34 mouse cellular contexts compared by ENCODE assay signal in genomic region chr11:69356544-69356943, GRCm38 (mm10).
"Had no signal": no experiment of that assay in that cellular context is flagged by ENCODE, and none has a peak within 500 bp of the region (broad histone marks: within the 10 kb centered on the region; RNA-seq: fewer than 3 reads in every experiment).

No protein-coding gene starts in this region.

- H3K27me3 ChIP-seq: heart, embryonic 12.5 days; heart, embryonic 13.5 days; heart, embryonic 15.5 days; hindbrain, embryonic 12.5 days; hindbrain, embryonic 13.5 days; hindbrain, embryonic 15.5 days; intestine, embryonic 15.5 days; kidney, embryonic 15.5 days had no signal

- H3K4me3 ChIP-seq: heart, embryonic 10.5 days; heart, embryonic 12.5 days; heart, embryonic 13.5 days; heart, embryonic 15.5 days; hindbrain, embryonic 10.5 days; hindbrain, embryonic 12.5 days; hindbrain, embryonic 13.5 days; hindbrain, embryonic 15.5 days; intestine, embryonic 15.5 days; kidney, embryonic 15.5 days; layer of hippocampus, adult 2 months; left cerebral cortex, adult 2 months had no signal

- H3K4me1 ChIP-seq: heart, embryonic 10.5 days; heart, embryonic 12.5 days; heart, embryonic 13.5 days; heart, embryonic 15.5 days; hindbrain, embryonic 12.5 days; hindbrain, embryonic 15.5 days; intestine, embryonic 15.5 days had no signal

- H3K9ac ChIP-seq: heart, embryonic 12.5 days; heart, embryonic 13.5 days; heart, embryonic 15.5 days; hindbrain, embryonic 12.5 days; hindbrain, embryonic 13.5 days; hindbrain, embryonic 14.5 days; hindbrain, embryonic 15.5 days; intestine, embryonic 15.5 days; kidney, embryonic 15.5 days had no signal

- H3K9me3 ChIP-seq: heart, embryonic 10.5 days; heart, embryonic 12.5 days; heart, embryonic 13.5 days; heart, embryonic 15.5 days; hindbrain, embryonic 10.5 days; hindbrain, embryonic 12.5 days; hindbrain, embryonic 13.5 days; hindbrain, embryonic 15.5 days; intestine, embryonic 15.5 days; kidney, embryonic 15.5 days had no signal

- H3K27ac ChIP-seq: heart, embryonic 10.5 days; heart, embryonic 13.5 days; heart, embryonic 15.5 days; hindbrain, embryonic 10.5 days; hindbrain, embryonic 12.5 days; hindbrain, embryonic 13.5 days; hindbrain, embryonic 14.5 days; hindbrain, embryonic 15.5 days; hindbrain, postnatal 0 days; intestine, embryonic 15.5 days; kidney, embryonic 15.5 days; kidney, postnatal 0 days; layer of hippocampus, adult 2 months; left cerebral cortex, adult 2 months had no signal

- ATAC-seq: hindbrain, embryonic 16.5 days; hindbrain, postnatal 0 days; inflammation-experienced regulatory T-cells, adult 6 months; intestine, embryonic 15.5 days had no signal

- H3K4me2 ChIP-seq: heart, embryonic 11.5 days; heart, embryonic 12.5 days; heart, embryonic 13.5 days; heart, embryonic 15.5 days; hindbrain, embryonic 12.5 days; hindbrain, embryonic 13.5 days; hindbrain, embryonic 14.5 days; hindbrain, embryonic 15.5 days; intestine, embryonic 15.5 days; kidney, embryonic 15.5 days had no signal

- DNase-seq: heart, postnatal 10 days; heart, postnatal 14 days; heart, postnatal 36 days; heart, postnatal 4 days; kidney, adult 11 months; kidney, adult 18-20 months; kidney, adult 2 months; kidney, adult 8-10 months; kidney, adult 9 months; kidney, postnatal 10 days; kidney, postnatal 14 days; kidney, postnatal 25 days; kidney, postnatal 36 days; kidney, postnatal 4 days; layer of hippocampus, adult 9-11 months; layer of hippocampus, postnatal 36 days had no signal
